Mouse (Mus musculus) neural tube, embryonic 13.5 days (tissue): ENCODE data around the gene Dip2a. TPM values are rescaled to one million over a fixed set of nuclear protein-coding genes. Genes with fewer than 3 reads are reported as not detected.

Experiments used
- ATAC-seq: fragments of 200-750 bp; cut with Nextera tagmentation; 2 replicates; pipeline ENCODE4 v1.8.0; 2017; ENCODE audit warnings: low read depth, mild to moderate bottlenecking, moderate TSS enrichment, moderate library complexity
- H3K27ac ChIP-seq: fragments of 300-500 bp; sonication (generic); replicated peaks from 2 replicates; pipeline ENCODE4 v1.5.1; 2015; ENCODE audit warnings: moderate library complexity, mild to moderate bottlenecking, inconsistent platforms
- H3K27me3 ChIP-seq: fragments of 300-500 bp; sonication (generic); 2 replicates; pipeline ENCODE4 v1.6.1; 2015; ENCODE audit warnings: mild to moderate bottlenecking, inconsistent platforms
- H3K36me3 ChIP-seq: fragments of 300-500 bp; sonication (generic); 2 replicates; pipeline ENCODE4 v1.6.1; 2015; ENCODE audit warnings: mild to moderate bottlenecking, inconsistent platforms
- H3K4me1 ChIP-seq: fragments of 300-500 bp; sonication (generic); replicated peaks from 2 replicates; pipeline ENCODE4 v1.6.1; 2015; ENCODE audit warnings: inconsistent platforms
- H3K4me2 ChIP-seq: fragments of 300-500 bp; sonication (generic); 2 replicates; pipeline ENCODE4 v1.6.1; 2015; ENCODE audit warnings: inconsistent platforms, mild to moderate bottlenecking, moderate library complexity
- H3K4me3 ChIP-seq: fragments of 300-500 bp; sonication (generic); 2 replicates; pipeline ENCODE4 v1.5.1; 2015; ENCODE audit warnings: mild to moderate bottlenecking, inconsistent platforms
- H3K9ac ChIP-seq: fragments of 300-500 bp; sonication (generic); 2 replicates; pipeline ENCODE4 v1.6.1; 2015; ENCODE audit warnings: moderate library complexity, mild to moderate bottlenecking, inconsistent platforms
- H3K9me3 ChIP-seq: fragments of 300-500 bp; sonication (generic); 2 replicates; pipeline ENCODE4 v1.6.1; 2016; ENCODE audit warnings: inconsistent platforms
- WGBS: fragments of 180-500 bp; shearing (Covaris S2); methylation state at CpG from one replicate; pipeline ENCODE4 v1.1.7; 2015; 5-methylcytosine and 5-hydroxymethylcytosine counted together
- polyA plus RNA-seq: library from polyadenylated mRNA; unstranded; fragments of >200 nt; fragmentation: Nextera tagmentation; extraction: Ambion mirVana; gene quantifications from 2 replicates; pipeline ENCODE4 v1.2.1, GENCODE M21; 2015

Gene Dip2a
- 13.7 and 15.0 TPM in 2 replicates for polyA plus RNA-seq

DNA sequence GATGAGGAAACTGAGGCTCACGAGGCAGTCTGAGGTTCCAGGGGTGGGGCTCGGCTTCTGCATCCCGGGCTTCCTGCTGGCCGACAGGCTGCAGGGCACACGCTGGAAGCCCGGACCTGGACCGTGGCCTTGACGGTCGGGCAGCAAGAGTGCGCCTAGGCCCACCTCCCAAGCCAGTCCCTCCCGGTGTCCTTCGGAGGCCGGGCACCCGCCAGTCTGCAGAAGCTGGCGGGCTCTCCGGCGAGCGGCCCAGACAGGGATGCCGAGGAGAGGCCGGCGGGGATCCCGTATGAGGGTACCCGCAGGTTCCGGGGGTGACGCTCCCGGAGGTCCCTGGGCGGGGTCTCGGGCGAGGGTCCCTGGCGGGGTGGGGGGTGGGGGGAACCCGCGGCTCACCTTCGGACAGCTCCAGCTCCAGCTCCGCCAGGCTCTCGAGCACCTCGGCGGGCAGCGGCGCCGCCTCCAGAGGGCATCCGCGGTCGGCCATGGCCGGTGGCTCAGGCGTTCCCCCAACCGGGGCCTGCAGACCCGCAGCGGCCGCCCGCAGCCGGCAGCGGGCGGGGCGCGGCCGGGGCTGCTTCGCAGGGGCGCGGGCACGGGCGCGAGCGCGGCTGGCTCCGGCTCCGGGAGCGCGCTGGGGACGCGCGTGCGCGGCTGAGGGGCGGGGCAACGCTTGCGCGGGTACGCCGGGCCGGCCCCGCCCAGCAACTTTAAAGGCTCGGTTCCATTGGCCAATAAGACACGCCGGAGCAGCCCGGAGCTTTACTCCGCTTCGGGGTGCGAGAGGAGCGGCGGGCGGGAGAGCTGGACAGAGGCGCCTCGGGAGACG is at the start of gene Dip2a:
TSS of gene Dip2a (minus strand) at position 581 of the 829 bp plus-strand sequence.
- Histone ChIP-seq H3K27ac (peak within 1 kb of the TSS; percentile 89), H3K9me3 (no peaks in the 10 kb centered on the region), H3K4me3 (peak within 1 kb of the TSS; percentile 86), H3K9ac (peak within 1 kb of the TSS; percentile 92), H3K4me1 (peaks cover 27% of the 10 kb centered on the region), H3K36me3 (0 out of 2 replicates have a peak, but pooled peaks cover 4% of the 10 kb centered on the region), H3K27me3 (no peaks in the 10 kb centered on the region), H3K4me2 (peak within 1 kb of the TSS; percentile 70)
- ATAC-seq = peak; percentile 95
- under 1% methylated on average over 78 of the region's 94 CpGs for WGBS

DNA sequence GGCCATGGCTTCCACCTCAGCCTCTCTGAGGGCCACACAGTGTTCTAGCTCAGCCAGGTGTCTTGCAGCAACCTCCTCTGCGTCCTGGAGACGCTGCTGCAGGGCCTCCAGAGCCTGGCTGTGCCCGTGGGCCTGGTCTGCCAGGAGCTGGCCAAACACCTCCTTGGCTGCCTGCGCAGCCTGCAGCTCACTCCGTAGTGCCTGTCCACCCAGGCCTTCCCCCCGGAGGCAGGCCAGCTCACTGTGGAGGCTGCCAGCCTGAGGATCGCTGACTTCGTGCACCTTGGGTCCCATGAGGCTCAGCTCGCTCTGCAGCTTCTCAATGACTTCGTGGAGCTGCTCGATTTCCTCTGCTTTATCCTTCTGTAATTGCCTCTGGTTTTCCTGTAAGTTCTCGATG is 47.5 kb upstream of the Dip2a start:
- H3K9me3 ChIP-seq = no peaks in the 10 kb centered on the region
- H3K4me2 ChIP-seq = no peak overlapping the region
- no peak overlapping the region for H3K9ac ChIP-seq
- no peak for ATAC-seq
- H3K4me1 ChIP-seq = no peaks in the 10 kb centered on the region
- H3K27me3 ChIP-seq = no peaks in the 10 kb centered on the region
- H3K4me3 ChIP-seq = no peak overlapping the region
- no peak overlapping the region for H3K27ac ChIP-seq
- H3K36me3 ChIP-seq = peaks cover 53% of the 10 kb centered on the region
- 92% methylated on average over 12 of the region's 12 CpGs for WGBS

DNA sequence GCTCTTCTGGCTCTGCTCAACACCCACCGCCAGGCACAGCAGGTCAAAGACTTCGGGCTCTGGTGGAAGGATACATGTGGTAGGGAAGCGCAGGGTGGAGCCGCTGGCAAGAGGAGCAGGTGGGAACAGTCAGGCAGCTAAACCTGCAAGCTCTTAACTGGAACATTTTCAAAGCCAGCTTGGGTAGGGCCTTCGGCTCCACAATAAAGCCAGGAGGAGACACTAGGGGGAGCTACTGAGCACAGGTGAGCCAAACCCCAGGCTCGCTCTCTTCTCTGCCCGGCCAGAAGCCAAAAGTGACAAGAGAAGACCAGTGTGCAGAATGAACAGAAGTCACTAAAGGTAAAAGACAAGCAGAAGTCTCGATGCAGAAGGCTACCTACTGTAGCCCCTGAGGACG is 46.7 kb upstream of the Dip2a start:
- no peak overlapping the region for H3K4me3 ChIP-seq
- H3K27ac ChIP-seq = no peak overlapping the region
- no peak for ATAC-seq
- no peaks in the 10 kb centered on the region for H3K9me3 ChIP-seq
- no peaks in the 10 kb centered on the region for H3K27me3 ChIP-seq
- 86% methylated on average over 9 of the region's 9 CpGs for WGBS
- H3K4me2 ChIP-seq = no peak overlapping the region
- no peak overlapping the region for H3K9ac ChIP-seq
- H3K4me1 ChIP-seq = no peaks in the 10 kb centered on the region
- peaks cover 47% of the 10 kb centered on the region for H3K36me3 ChIP-seq

DNA sequence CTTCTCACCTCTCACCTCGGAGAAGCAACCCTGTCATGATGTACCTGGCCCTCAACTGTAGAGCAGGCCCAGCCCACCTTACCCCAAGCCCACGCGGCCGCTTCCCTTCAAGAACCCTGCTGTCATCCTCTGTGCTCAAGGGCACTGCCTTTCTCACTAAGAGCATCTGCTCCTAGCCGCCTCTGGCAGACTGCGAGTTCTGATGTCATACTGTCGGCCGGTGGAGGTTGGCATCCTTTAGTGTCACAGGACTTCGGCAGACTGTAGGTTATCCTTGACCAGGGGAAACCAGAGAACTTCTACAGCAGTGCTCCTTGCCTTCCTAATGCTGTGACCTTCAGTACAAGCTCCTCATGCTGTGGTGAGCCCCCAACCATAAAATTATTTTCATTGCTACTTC is 46.1 kb upstream of the Dip2a start:
- no peak overlapping the region for H3K9ac ChIP-seq
- H3K9me3 ChIP-seq = no peaks in the 10 kb centered on the region
- H3K36me3 ChIP-seq = peaks cover 48% of the 10 kb centered on the region
- 96% methylated on average over 9 of the region's 9 CpGs for WGBS
- no peaks in the 10 kb centered on the region for H3K4me1 ChIP-seq
- no peaks in the 10 kb centered on the region for H3K27me3 ChIP-seq
- ATAC-seq = no peak
- no peak overlapping the region for H3K4me3 ChIP-seq
- no peak overlapping the region for H3K4me2 ChIP-seq
- no peak overlapping the region for H3K27ac ChIP-seq

DNA sequence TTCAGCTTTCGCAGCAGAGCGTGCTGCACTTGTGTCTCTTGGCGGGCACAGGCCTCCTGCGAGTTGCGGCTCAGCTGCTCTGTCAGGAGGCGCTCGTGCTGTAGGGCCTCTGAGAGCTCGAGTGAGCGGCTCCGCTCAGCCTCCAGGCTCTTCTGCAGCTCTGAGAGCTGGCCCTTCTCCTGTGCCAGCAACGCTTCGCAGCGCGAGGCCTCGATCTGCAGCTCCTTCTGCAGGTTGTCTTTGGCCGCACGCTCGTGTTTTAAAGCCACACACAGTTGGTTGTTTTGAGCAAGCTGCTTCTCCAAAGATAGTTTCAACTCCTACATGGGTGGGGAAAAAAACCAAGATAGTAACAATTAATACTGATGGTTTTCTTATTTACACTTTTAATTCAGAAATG is 29.9 kb upstream of the Dip2a start:
- Histone ChIP-seq H3K27ac (no peak overlapping the region), H3K4me3 (no peak overlapping the region), H3K9ac (no peak overlapping the region), H3K4me1 (no peaks in the 10 kb centered on the region), H3K27me3 (no peaks in the 10 kb centered on the region), H3K9me3 (no peaks in the 10 kb centered on the region), H3K4me2 (no peak overlapping the region), H3K36me3 (peaks cover 77% of the 10 kb centered on the region)
- 96% methylated on average over 18 of the region's 18 CpGs for WGBS
- ATAC-seq = no peak

DNA sequence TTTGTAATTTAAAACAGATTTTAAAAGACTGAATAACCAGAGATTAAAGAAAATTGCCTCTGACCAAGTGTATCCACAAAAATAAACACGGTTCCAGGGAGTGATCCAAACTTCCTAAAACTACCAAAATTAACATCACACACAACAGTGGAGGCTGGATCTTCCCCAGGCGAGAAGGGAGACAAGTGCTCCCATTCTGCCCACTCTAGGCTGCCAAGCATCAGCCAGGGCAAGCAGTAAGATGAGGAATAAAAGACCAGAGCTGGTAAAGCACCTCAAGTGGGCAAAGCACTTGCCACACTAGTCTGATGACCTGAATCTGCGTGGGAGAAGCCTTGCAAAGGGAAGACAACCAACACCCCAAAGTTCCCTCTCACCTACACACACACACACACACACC is 26.6 kb upstream of the Dip2a start:
- WGBS = 78% methylated on average over 3 of the region's 3 CpGs
- peaks cover 77% of the 10 kb centered on the region for H3K36me3 ChIP-seq

DNA sequence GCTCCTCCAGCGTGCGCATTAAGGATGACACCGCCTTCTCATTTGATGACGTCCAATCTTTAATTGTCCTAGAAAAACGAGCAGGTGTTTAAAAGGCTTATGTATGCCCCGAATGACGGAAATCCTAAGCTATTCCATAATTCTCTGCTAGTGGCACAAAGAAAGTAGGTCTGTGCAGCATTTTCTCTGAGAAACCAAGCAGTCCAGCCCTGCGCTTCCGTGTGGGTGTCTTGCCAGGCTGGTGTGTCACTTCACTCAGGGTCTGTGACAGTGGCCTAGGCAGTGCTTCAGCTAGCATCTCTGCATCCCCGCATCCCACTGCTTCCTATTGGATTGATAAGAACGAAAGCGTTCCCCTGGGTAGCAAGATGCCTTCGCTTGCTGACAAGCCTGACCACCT is 23.7 kb upstream of the Dip2a start:
- no peak overlapping the region for H3K27ac ChIP-seq
- no peak overlapping the region for H3K9ac ChIP-seq
- WGBS = 91% methylated on average over 13 of the region's 13 CpGs
- H3K4me2 ChIP-seq = no peak overlapping the region
- no peak for ATAC-seq
- H3K27me3 ChIP-seq = no peaks in the 10 kb centered on the region
- no peaks in the 10 kb centered on the region for H3K4me1 ChIP-seq
- H3K9me3 ChIP-seq = no peaks in the 10 kb centered on the region
- no peak overlapping the region for H3K4me3 ChIP-seq
- H3K36me3 ChIP-seq = peaks cover 72% of the 10 kb centered on the region

More for the DNA sequence above, 26.6 kb upstream of the Dip2a start:
- no peak for ATAC-seq
- Histone ChIP-seq H3K4me3 (no peak overlapping the region), H3K4me2 (no peak overlapping the region), H3K27ac (no peak overlapping the region), H3K4me1 (no peaks in the 10 kb centered on the region), H3K9ac (no peak overlapping the region), H3K27me3 (no peaks in the 10 kb centered on the region), H3K9me3 (no peaks in the 10 kb centered on the region)

DNA sequence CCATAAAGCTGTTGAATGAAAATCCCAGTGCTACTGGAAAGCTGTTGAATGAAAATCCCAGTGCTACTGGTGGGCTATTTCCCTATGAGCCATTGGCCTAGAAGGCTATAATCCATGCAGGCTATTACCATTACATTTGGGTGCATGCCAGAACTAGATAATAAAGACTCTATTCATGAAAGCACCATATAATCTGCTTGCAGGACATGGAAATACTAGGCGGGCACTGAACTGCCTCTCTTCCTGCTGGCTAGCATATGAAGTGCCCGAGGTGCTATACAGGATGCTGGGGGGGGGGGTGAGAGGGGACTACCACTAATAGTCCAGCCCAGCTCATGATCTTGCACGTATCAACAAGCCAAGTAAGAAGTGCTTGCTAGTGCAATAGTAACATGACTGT is 18.1 kb upstream of the Dip2a start:
- 47% methylated on average over 3 of the region's 3 CpGs for WGBS
- no peak overlapping the region for H3K4me3 ChIP-seq
- no peak overlapping the region for H3K9ac ChIP-seq
- H3K27ac ChIP-seq = no peak overlapping the region
- peaks cover 6% of the 10 kb centered on the region; the same call in 1 of the 2 replicates for H3K4me1 ChIP-seq
- no peaks in the 10 kb centered on the region for H3K27me3 ChIP-seq
- ATAC-seq = peak; percentile 50; the same call in 1 of the 2 replicates
- H3K36me3 ChIP-seq = peaks cover 34% of the 10 kb centered on the region
- H3K9me3 ChIP-seq = no peaks in the 10 kb centered on the region
- H3K4me2 ChIP-seq = no peak overlapping the region

DNA sequence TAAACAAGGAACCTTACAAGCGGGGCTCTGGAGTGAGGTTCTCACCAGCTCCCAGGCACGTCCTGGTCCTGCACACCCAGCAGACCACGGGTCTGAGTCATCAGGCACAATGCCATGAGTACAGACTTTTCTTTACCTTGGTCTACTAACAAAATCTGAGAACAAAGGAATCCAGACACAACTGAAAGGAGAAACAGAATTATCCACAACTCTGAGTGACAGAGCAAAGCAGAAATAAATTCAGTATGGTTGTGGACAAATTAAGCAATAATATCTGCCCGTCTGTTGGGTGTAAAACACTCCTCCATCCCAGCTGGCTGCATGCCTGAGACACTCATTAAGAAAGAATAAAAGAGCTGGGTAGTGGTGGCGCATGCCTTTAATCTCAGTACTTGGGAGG is 13.4 kb upstream of the Dip2a start:
- Histone ChIP-seq H3K9me3 (no peaks in the 10 kb centered on the region), H3K4me1 (peaks cover 5% of the 10 kb centered on the region; the same call in 1 of the 2 replicates), H3K4me3 (no peak overlapping the region), H3K27ac (no peak overlapping the region), H3K27me3 (no peaks in the 10 kb centered on the region), H3K9ac (no peak overlapping the region), H3K4me2 (no peak overlapping the region), H3K36me3 (peaks cover 32% of the 10 kb centered on the region)
- no peak for ATAC-seq
- WGBS = 79% methylated on average over 5 of the region's 5 CpGs

DNA sequence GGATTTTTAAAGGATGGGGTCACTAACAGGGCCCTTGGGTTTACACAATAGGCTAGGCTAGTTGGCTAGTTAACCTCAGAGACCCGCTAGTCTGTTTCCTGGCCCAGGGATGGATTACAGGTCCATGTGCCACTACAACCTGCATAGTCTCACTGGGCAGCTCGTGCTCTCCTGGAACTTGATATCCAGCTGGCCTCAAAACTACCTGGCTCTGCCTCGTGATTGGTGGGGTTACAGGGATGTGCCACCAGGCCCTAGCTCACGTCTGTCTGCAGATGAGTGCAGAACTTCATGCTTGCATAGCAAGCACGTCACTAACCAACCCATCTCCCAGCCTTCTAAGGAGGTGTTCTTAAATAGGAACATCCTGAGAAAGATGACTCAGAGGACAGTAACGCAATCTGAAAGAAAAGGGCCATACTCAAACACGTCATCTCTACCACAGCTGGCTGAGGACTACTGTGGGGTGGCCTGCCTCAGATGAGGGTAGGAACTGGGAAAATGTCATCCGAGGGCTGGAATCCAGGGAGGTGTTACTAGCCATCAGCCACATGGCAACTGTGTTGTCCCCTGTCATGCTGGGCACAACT is 12.3 kb upstream of the Dip2a start:
- Histone ChIP-seq H3K4me2 (no peak overlapping the region), H3K36me3 (peaks cover 42% of the 10 kb centered on the region), H3K9ac (no peak overlapping the region), H3K27ac (no peak overlapping the region), H3K4me3 (no peak overlapping the region), H3K27me3 (no peaks in the 10 kb centered on the region), H3K9me3 (no peaks in the 10 kb centered on the region), H3K4me1 (no peaks in the 10 kb centered on the region)
- 92% methylated on average over 8 of the region's 8 CpGs for WGBS
- no peak for ATAC-seq

DNA sequence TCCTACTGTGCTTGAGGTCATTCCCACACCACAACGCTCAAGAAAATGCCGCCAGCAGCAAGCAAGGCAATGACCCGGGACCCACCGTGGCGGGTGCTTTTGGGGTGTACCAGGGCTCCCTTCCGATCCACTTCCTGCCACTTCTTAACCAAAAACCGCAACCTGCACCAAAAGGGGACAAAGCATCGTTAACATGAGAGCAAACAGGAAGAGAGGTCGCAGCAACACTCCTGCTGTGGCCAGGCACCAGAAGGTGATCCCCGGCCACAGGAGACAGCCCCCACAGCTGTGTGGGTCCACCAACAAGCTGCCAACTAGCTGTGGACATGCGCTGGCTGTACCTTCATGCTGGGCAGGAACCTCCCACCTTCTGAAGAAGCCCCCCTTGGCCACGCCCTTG is 9.9 kb upstream of the Dip2a start:
- peaks cover 65% of the 10 kb centered on the region for H3K36me3 ChIP-seq
- no peak overlapping the region for H3K9ac ChIP-seq
- H3K4me3 ChIP-seq = no peak overlapping the region
- no peak overlapping the region for H3K4me2 ChIP-seq
- ATAC-seq = no peak
- 96% methylated on average over 12 of the region's 12 CpGs for WGBS
- H3K4me1 ChIP-seq = no peaks in the 10 kb centered on the region
- no peak overlapping the region for H3K27ac ChIP-seq
- H3K27me3 ChIP-seq = no peaks in the 10 kb centered on the region
- no peaks in the 10 kb centered on the region for H3K9me3 ChIP-seq

DNA sequence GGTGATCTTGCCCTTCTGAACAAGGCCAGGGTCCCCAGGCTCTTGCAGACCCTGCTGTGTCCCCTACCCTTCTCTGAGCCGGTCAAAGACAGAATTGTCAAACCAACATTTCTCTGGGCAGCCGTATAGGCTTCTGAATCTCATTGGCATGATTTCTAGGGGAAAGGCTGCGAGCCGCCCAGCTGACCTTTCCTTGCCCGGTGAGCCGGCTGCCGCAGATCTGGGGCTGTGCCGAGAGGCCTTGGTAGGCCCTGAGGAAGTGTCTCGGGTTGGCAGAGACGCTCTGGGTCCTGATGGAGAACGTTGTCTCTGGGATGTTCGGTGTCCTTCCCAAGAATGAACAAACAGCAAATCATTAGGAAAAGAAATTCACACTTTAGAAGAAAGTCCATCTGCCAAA is 8.9 kb upstream of the Dip2a start:
- no peak overlapping the region for H3K27ac ChIP-seq
- H3K4me3 ChIP-seq = no peak overlapping the region
- WGBS = 97% methylated on average over 12 of the region's 12 CpGs
- no peaks in the 10 kb centered on the region for H3K4me1 ChIP-seq
- H3K4me2 ChIP-seq = no peak overlapping the region
- H3K27me3 ChIP-seq = no peaks in the 10 kb centered on the region
- no peak overlapping the region for H3K9ac ChIP-seq
- no peak for ATAC-seq
- H3K36me3 ChIP-seq = peaks cover 69% of the 10 kb centered on the region
- H3K9me3 ChIP-seq = no peaks in the 10 kb centered on the region
